Mouse (Mus musculus) T-helper 1 cell (primary cell): ENCODE measurements around the gene Dpf3.

ENCODE experiments used
- in situ Hi-C: fragments of 300-600 bp; cut with MboI, MseI; formaldehyde crosslinking; loops from one replicate; pipeline ENCODE4 v1.15.1; 2025; ENCODE audit warnings: high pct_unique_total_duplicates

Dpf3 gene

GRCm38 (mm10) chr12:83487476-83487991 lies at the start of gene Dpf3:
TSS of gene Dpf3 (minus strand) at chr12:83487716.
- in situ Hi-C loops, result no loop called here

- in situ Hi-C loops, result loop anchor here (10.0 kb wide), 1 partner anchor 769 kb away; no protein-coding TSS in a partner anchor
Measured at GRCm38 (mm10) chr12:83536039-83536438, 48.5 kb upstream of the Dpf3 start.

DNA sequence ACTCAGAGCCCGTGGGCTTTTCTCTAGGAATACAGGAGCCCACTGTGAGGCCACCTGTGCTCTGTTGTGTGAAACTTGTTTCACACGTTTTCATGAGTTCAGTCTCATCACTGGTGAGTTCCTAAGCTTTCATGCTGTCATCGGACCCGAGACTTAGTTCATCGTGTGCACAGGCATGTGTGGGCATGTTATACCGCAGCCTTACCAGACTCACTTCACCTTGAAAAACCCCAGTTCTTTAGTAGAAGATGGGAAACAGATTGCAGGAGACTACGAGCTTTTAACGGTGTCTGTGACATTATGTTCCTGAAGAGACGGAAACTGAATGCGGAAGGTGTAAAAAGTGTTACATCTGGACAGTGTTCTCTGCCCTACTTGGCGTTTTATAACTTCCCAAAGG lies 47.9 kb upstream of the Dpf3 start:
- in situ Hi-C loops, result loop anchor here (10.0 kb wide), 1 partner anchor 769 kb away; no protein-coding TSS in a partner anchor

GRCm38 (mm10) chr12:83534190-83534589 lies 46.7 kb upstream of the Dpf3 start:
- in situ Hi-C loops, result loop anchor here (10.0 kb wide), 1 partner anchor 771 kb away; no protein-coding TSS in a partner anchor

- in situ Hi-C loops, result loop anchor here (10.0 kb wide), 1 partner anchor 772 kb away; no protein-coding TSS in a partner anchor
Measured at GRCm38 (mm10) chr12:83532966-83533365, 45.5 kb upstream of the Dpf3 start.

GRCm38 (mm10) chr12:83531992-83532391 lies 44.5 kb upstream of the Dpf3 start:
- in situ Hi-C loops, result loop anchor here (10.0 kb wide), 1 partner anchor 773 kb away; no protein-coding TSS in a partner anchor

DNA sequence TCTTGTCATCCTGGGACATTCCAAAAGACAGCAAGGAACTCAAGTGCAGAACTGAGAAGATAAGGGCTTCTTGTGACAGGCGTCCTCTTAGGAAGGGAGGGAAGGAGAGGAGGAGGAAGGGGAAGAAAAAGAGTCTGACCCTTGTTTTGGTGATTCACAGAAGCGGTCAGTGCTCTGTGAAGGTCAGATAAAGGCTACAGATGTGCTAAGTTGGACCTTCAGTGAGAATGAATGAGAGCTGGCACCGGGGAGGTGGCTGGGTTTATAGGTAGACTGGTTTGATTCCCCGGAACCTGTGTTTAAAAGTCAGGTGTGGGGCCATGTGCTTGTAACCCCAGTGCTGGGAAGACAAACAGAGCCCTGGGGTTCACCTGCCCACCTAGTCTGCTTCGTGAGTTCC lies 41.1 kb upstream of the Dpf3 start:
- in situ Hi-C loops, result no loop called here

DNA sequence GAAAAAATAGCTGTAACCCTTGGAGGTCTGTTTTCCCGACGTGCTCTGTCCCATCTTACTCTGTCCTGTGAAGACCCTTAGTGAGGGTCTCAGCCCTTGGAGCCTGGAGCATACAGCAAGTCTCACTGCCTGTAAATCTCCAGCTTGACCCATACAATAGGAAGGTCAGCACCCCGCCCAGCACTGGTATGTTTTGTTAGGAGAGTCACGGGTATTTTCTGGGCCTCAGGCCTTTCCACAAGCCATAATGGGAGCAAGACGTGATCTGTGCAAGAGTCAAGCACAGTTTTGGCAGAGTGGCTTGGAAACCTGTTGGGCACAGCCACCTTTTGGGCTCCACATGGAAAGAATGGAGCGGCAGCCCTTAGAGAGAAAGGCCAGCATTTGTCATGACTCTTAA lies 40.3 kb upstream of the Dpf3 start:
- in situ Hi-C loops, result no loop called here

- in situ Hi-C loops, result no loop called here
Measured at GRCm38 (mm10) chr12:83525822-83526544, 38.5 kb upstream of the Dpf3 start.

- in situ Hi-C loops, result no loop called here
Measured at GRCm38 (mm10) chr12:83524329-83524728, 36.8 kb upstream of the Dpf3 start.

- in situ Hi-C loops, result no loop called here
Measured at GRCm38 (mm10) chr12:83523892-83524291, 36.4 kb upstream of the Dpf3 start.

DNA sequence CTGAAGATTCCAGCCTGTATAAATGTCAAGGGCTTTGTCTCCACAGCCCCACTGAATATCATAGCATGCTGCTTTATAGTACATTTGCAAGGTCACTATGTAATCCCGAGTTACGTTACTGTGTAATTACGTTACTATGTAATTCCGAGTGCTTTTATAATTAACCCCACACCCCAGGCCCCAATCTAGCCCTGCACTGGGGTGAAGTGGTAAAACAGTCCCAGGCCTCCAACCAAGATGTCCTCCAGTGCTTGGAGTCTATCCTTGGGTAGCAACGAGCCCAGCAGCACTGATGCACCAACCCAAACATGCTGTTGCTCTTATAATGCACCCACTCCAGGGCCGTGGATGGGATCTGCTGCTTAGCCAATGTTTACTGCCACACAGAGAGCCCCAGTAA lies 35.5 kb upstream of the Dpf3 start:
- in situ Hi-C loops, result no loop called here

DNA sequence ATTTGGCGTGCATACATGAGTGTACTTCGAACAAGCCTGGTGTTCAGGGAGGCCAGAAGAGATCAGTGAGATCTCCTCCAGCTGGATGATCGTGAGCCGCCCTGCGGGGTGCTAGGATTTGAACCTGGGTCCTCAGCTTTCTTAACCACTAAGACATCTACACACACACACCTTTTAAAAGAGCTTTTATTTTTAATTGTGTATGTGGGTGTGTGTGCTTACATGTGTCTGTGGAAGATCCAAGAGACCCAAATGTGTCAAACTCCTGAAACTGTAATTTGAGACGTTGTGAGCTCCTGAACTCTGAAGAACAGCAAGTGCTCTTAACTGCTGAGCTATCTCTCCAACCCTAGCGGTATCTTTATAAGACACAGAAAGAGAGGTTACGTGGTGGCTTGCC lies 33.6 kb upstream of the Dpf3 start:
- in situ Hi-C loops, result no loop called here

DNA sequence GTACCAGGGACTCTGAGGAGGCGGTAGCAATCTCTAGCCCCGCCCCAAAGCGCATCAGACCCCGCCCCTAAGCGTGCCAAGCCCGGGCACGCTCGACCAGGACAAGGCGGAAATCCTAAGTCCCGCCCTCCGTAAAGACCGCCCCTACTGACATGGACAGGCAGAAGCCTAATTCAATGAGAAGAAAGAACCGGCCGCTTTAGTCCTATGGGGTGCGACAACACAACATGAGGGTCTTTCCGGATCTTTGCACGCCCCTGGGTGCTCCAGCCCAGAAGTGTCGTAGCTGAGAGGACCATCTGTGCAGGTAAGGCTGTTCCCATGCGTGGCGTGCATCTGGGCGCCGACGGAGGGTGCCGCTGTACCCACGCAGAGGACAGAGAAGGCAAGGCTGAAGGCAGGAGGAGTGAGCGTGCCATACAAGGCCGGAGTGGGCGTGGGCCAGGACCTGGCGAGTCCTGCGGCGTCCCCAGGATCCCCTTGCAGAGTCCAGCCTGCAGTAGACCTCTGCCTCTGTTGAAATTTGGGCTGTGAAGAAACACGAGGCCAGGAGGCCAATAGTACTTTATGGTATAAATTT lies 32.9 kb upstream of the Dpf3 start, which contains the start of gene Dcaf4:
Dcaf4 (plus strand) TSS at position 156 of the 580 bp plus-strand sequence.
- in situ Hi-C loops, result no loop called here

GRCm38 (mm10) chr12:83517580-83517979 lies 30.1 kb upstream of the Dpf3 start:
- in situ Hi-C loops, result no loop called here

- in situ Hi-C loops, result no loop called here
Measured at GRCm38 (mm10) chr12:83514216-83514615, 26.7 kb upstream of the Dpf3 start.

GRCm38 (mm10) chr12:83513185-83513584 lies 25.7 kb upstream of the Dpf3 start:
- in situ Hi-C loops, result no loop called here

- in situ Hi-C loops, result no loop called here
Measured at GRCm38 (mm10) chr12:83512783-83513182, 25.3 kb upstream of the Dpf3 start.

- in situ Hi-C loops, result no loop called here
Measured at GRCm38 (mm10) chr12:83510586-83510985, 23.1 kb upstream of the Dpf3 start.

DNA sequence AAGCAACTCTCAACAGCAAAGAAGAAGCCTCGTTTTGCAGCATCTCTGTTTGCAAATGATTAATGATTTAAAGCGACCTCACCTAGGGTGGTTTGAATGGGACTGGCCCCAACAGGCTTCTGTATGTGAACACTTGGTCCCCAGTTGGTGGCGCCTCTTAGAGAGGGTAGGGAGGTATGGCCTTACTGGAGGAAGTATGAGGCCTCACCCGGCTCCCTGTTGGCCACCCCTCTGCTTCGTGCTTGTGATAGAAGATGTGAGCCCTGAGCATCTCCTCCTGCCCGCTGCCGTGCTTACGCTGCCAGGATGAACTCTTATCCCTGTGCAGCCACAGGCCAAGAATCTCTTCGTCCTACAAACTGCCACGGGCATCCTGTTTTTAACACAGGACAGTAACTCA lies 19.0 kb upstream of the Dpf3 start:
- in situ Hi-C loops, result no loop called here

- in situ Hi-C loops, result no loop called here
Measured at GRCm38 (mm10) chr12:83502190-83502589, 14.7 kb upstream of the Dpf3 start.

DNA sequence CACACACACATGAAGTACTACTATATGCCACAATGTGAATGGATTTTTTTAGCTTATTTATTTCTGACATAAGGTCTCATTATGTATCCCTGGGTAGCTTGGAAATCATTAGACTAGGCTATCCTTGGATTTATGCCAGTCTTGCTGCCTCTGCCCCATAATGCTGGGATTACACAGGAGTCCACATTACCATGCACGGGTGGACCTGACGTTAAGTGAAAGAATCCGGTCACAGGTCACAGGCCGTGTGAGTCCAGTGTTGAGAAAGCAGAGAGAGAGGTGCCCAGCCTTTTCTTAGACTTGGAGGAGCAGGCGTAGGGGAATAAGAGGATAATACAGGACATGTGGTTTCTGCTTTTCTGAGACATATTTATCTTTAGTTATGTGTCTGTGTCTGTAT lies 11.7 kb upstream of the Dpf3 start:
- in situ Hi-C loops, result loop anchor here (5.0 to 10.0 kb wide), 2 partner anchors 387 to 1014 kb away; no protein-coding TSS in a partner anchor

DNA sequence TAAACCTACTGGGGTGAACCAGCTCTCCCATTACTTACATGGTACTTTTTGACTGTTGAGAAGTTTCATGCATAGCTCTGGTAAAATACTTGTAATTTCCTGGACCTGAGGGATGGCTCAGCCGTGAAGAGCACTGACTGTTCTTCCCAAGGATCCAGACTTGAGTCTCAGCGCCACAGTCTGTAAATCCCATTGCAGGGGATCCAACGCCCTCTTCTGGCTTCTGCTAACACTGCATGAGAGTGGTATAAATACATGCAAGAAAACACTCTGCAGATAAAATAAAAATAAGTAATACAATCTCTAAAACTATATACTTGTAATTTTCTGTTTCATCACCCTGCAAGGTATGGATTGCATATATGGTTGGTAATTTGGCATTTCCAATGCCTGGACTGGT lies 10.4 kb upstream of the Dpf3 start:
- in situ Hi-C loops, result loop anchor here (5.0 to 10.0 kb wide), 2 partner anchors 386 to 1013 kb away; no protein-coding TSS in a partner anchor
